Comparison of ENCODE assay signal across 31 mouse cellular contexts in the genomic region with DNA sequence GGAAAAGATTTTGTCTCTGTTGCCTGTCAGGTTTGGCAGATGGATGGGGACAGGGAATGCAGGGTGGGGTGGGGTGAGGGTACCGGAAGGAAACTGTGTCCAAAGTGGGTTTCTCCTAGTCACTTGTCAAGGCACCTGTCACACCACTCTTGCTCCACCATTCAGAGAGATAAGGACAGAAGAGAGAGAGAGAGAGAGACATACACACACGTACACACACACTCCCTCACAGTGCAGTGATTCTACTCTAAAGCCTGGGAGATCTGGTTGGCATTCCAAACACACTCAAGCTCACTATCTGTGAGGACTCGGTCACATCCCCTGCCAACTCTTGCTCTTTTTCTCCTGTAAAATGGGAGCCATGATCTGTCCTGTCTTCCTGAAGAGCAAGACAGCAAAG. TPM values are rescaled to one million over a fixed set of nuclear protein-coding genes. Genes with fewer than 3 reads are reported as not detected.
A peak's percentile ranks its signal among the peaks of the same experiment; 100 is the strongest.
DNase-seq lines count a peak whose midpoint lies in the region; ATAC-seq and TF ChIP-seq lines count a peak whose summit lies in the region.
"Had no signal": no experiment of that assay in that cellular context is flagged by ENCODE, and none has a peak within 500 bp of the region (broad histone marks: within the 10 kb centered on the region; RNA-seq: fewer than 3 reads in every experiment).

No protein-coding gene starts in this region.

- DNase-seq in forebrain, embryonic 10.5 days (ENCODE audit: extremely low spot score, low spot score) = no peak
- DNase-seq in heart, adult 18-20 months = no peak
- DNase-seq in heart, adult 9 months (ENCODE audit: low spot score in 2 of 2) = no peak
- DNase-seq in midbrain, embryonic 11.5 days (ENCODE audit: low spot score, missing footprints) = no peak
- DNase-seq in midbrain, postnatal 0 days (ENCODE audit: low spot score) = no peak
- DNase-seq: adrenal gland, adult 8-10 months; adrenal gland, postnatal 25 days; cerebellum, adult 11-12 months; cerebellum, adult 8-10 months; cerebellum, postnatal 10 days; cerebellum, postnatal 36 days; embryo, embryonic 11 days; forebrain, postnatal 0 days; gastrocnemius, adult 2 months; gastrocnemius, postnatal 14 days; heart, postnatal 14 days; heart, postnatal 4 days; kidney, adult 18-20 months had no signal

- H3K27ac ChIP-seq in forebrain, embryonic 10.5 days = peak overlapping the region; percentile 53; the same call in 1 of the 2 replicates
- no peak overlapping the region for H3K27ac ChIP-seq in forebrain, embryonic 16.5 days (ENCODE audit: low read length)
- peak overlapping the region; percentile 48; the same call in 1 of the 2 replicates for H3K27ac ChIP-seq in heart, embryonic 13.5 days (replicated peaks)
- H3K27ac ChIP-seq in heart, embryonic 16.5 days (ENCODE audit: low read length) = peak overlapping the region; percentile 65
- no peak overlapping the region for H3K27ac ChIP-seq in midbrain, embryonic 11.5 days (ENCODE audit: low read depth, low read length)
- H3K27ac ChIP-seq in midbrain, postnatal 0 days (ENCODE audit: low read depth, low read length) = no peak overlapping the region
- H3K27ac ChIP-seq: embryonic facial prominence, embryonic 10.5 days; embryonic facial prominence, embryonic 13.5 days; forebrain, embryonic 13.5 days; gastrocnemius, adult 2 months; hindbrain, embryonic 14.5 days; hindbrain, postnatal 0 days had no signal

- ATAC-seq in forebrain, embryonic 16.5 days = no peak
- no peak for ATAC-seq in heart, embryonic 13.5 days (ENCODE audit: extremely low read depth, insufficient number of reproducible peaks, low FRiP score, low TSS enrichment)
- ATAC-seq in heart, embryonic 16.5 days (replicated peaks; ENCODE audit: extremely low read depth, insufficient read depth, low FRiP score) = peak; percentile 83
- no peak for ATAC-seq in midbrain, embryonic 11.5 days (ENCODE audit: low FRiP score)
- ATAC-seq in midbrain, postnatal 0 days (ENCODE audit: low FRiP score) = no peak
- ATAC-seq: activated CD4-positive, CD25-positive, alpha-beta regulatory T cell, adult 4 months; forebrain, embryonic 13.5 days; forebrain, postnatal 0 days; hindbrain, postnatal 0 days; inflammation-experienced regulatory T-cells, adult 6 months; intestine, embryonic 16.5 days had no signal

- no peak overlapping the region for H3K4me3 ChIP-seq in forebrain, embryonic 10.5 days
- H3K4me3 ChIP-seq in forebrain, embryonic 16.5 days (replicated peaks; ENCODE audit: low read length) = no peak overlapping the region
- no peak overlapping the region for H3K4me3 ChIP-seq in heart, embryonic 13.5 days
- H3K4me3 ChIP-seq in heart, embryonic 16.5 days (ENCODE audit: low read length) = no peak overlapping the region
- H3K4me3 ChIP-seq in midbrain, embryonic 11.5 days (ENCODE audit: low read depth, low read length) = no peak overlapping the region
- H3K4me3 ChIP-seq in midbrain, postnatal 0 days (ENCODE audit: low read depth, low read length) = no peak overlapping the region
- H3K4me3 ChIP-seq: embryonic facial prominence, embryonic 10.5 days; embryonic facial prominence, embryonic 13.5 days; erythroblast, embryonic 14.5 days; forebrain, embryonic 13.5 days; gastrocnemius, adult 2 months had no signal

- no peaks in the 10 kb centered on the region for H3K27me3 ChIP-seq in forebrain, embryonic 10.5 days (ENCODE audit: poor library complexity, severe bottlenecking)
- H3K27me3 ChIP-seq in forebrain, embryonic 16.5 days (replicated peaks; ENCODE audit: control insufficient read depth, insufficient read depth, low read length) = no peaks in the 10 kb centered on the region
- H3K27me3 ChIP-seq in heart, embryonic 13.5 days (replicated peaks) = no peaks in the 10 kb centered on the region
- no peaks in the 10 kb centered on the region for H3K27me3 ChIP-seq in heart, embryonic 16.5 days (ENCODE audit: control insufficient read depth, insufficient read depth, low read length)
- H3K27me3 ChIP-seq in midbrain, embryonic 11.5 days (ENCODE audit: control insufficient read depth, insufficient read depth, low read length) = no peaks in the 10 kb centered on the region
- no peaks in the 10 kb centered on the region for H3K27me3 ChIP-seq in midbrain, postnatal 0 days (ENCODE audit: insufficient read depth, low read length)
- H3K27me3 ChIP-seq: embryonic facial prominence, embryonic 13.5 days; forebrain, embryonic 13.5 days had no signal

- H3K36me3 ChIP-seq in forebrain, embryonic 10.5 days (replicated peaks) = no peaks in the 10 kb centered on the region
- no peaks in the 10 kb centered on the region for H3K36me3 ChIP-seq in forebrain, embryonic 16.5 days (ENCODE audit: control insufficient read depth, insufficient read depth)
- H3K36me3 ChIP-seq in heart, embryonic 13.5 days = no peaks in the 10 kb centered on the region
- H3K36me3 ChIP-seq in heart, embryonic 16.5 days (ENCODE audit: control insufficient read depth, insufficient read depth) = no peaks in the 10 kb centered on the region
- no peaks in the 10 kb centered on the region for H3K36me3 ChIP-seq in midbrain, embryonic 11.5 days (ENCODE audit: control insufficient read depth, insufficient read depth, low read length)
- H3K36me3 ChIP-seq in midbrain, postnatal 0 days (ENCODE audit: insufficient read depth, low read length) = no peaks in the 10 kb centered on the region
- H3K36me3 ChIP-seq: embryonic facial prominence, embryonic 10.5 days; embryonic facial prominence, embryonic 13.5 days had no signal

- no peak overlapping the region for H3K4me2 ChIP-seq in forebrain, embryonic 16.5 days (ENCODE audit: low read length)
- no peak overlapping the region for H3K4me2 ChIP-seq in heart, embryonic 13.5 days
- H3K4me2 ChIP-seq in heart, embryonic 16.5 days (ENCODE audit: low read depth, low read length) = no peak overlapping the region
- H3K4me2 ChIP-seq in midbrain, embryonic 11.5 days = no peak overlapping the region
- H3K4me2 ChIP-seq in midbrain, postnatal 0 days (ENCODE audit: low read depth, low read length, poor library complexity, severe bottlenecking) = no peak overlapping the region
- H3K4me2 ChIP-seq: embryonic facial prominence, embryonic 13.5 days; forebrain, embryonic 13.5 days; hindbrain, embryonic 14.5 days had no signal

- TF ChIP-seq CTCF in midbrain, postnatal 0 days (IDR thresholded peaks at IDR 0.05) = no peak

- no peaks in the 10 kb centered on the region for H3K9me3 ChIP-seq in forebrain, embryonic 10.5 days
- H3K9me3 ChIP-seq in forebrain, embryonic 16.5 days (ENCODE audit: control insufficient read depth, low read length) = no peaks in the 10 kb centered on the region
- H3K9me3 ChIP-seq in heart, embryonic 13.5 days = no peaks in the 10 kb centered on the region
- H3K9me3 ChIP-seq in heart, embryonic 16.5 days (replicated peaks; ENCODE audit: control insufficient read depth, low read length) = no peaks in the 10 kb centered on the region
- no peaks in the 10 kb centered on the region for H3K9me3 ChIP-seq in midbrain, embryonic 11.5 days (ENCODE audit: control insufficient read depth, low read length)
- H3K9me3 ChIP-seq in midbrain, postnatal 0 days (ENCODE audit: low read length) = no peaks in the 10 kb centered on the region
- H3K9me3 ChIP-seq: embryonic facial prominence, embryonic 10.5 days; embryonic facial prominence, embryonic 13.5 days; forebrain, embryonic 13.5 days had no signal

- peaks cover 21% of the 10 kb centered on the region for H3K4me1 ChIP-seq in forebrain, embryonic 10.5 days
- no peaks in the 10 kb centered on the region for H3K4me1 ChIP-seq in forebrain, embryonic 16.5 days (replicated peaks; ENCODE audit: control insufficient read depth, insufficient read depth, low read length)
- H3K4me1 ChIP-seq in heart, embryonic 13.5 days = peaks cover 25% of the 10 kb centered on the region
- peaks cover 15% of the 10 kb centered on the region for H3K4me1 ChIP-seq in heart, embryonic 16.5 days (ENCODE audit: control insufficient read depth, insufficient read depth, low read length)
- no peaks in the 10 kb centered on the region for H3K4me1 ChIP-seq in midbrain, embryonic 11.5 days (ENCODE audit: control insufficient read depth, insufficient read depth, low read length)
- H3K4me1 ChIP-seq in midbrain, postnatal 0 days (ENCODE audit: insufficient read depth, low read length) = no peaks in the 10 kb centered on the region
- H3K4me1 ChIP-seq: embryonic facial prominence, embryonic 13.5 days; forebrain, embryonic 13.5 days had no signal

- H3K9ac ChIP-seq in forebrain, embryonic 16.5 days (replicated peaks; ENCODE audit: low read depth, low read length) = no peak overlapping the region
- no peak overlapping the region for H3K9ac ChIP-seq in heart, embryonic 13.5 days
- no peak overlapping the region for H3K9ac ChIP-seq in heart, embryonic 16.5 days (ENCODE audit: low read length)
- 0 out of 2 replicates have a peak overlapping the region, but pooled peaks have one; percentile 5 for H3K9ac ChIP-seq in midbrain, embryonic 11.5 days (ENCODE audit: low read length)
- H3K9ac ChIP-seq in midbrain, postnatal 0 days (replicated peaks; ENCODE audit: low read length, poor library complexity, severe bottlenecking) = no peak overlapping the region
- H3K9ac ChIP-seq: embryonic facial prominence, embryonic 13.5 days; forebrain, embryonic 13.5 days; forebrain, postnatal 0 days; hindbrain, embryonic 14.5 days had no signal

- 87% methylated on average over 3 of the region's 3 CpGs for WGBS in forebrain, embryonic 10.5 days
- WGBS in forebrain, embryonic 16.5 days = 80% methylated on average over 3 of the region's 3 CpGs
- WGBS in heart, embryonic 13.5 days = 19% methylated on average over 3 of the region's 3 CpGs
- 21% methylated on average over 3 of the region's 3 CpGs for WGBS in heart, embryonic 16.5 days
- WGBS in midbrain, embryonic 11.5 days = 91% methylated on average over 3 of the region's 3 CpGs
- WGBS in midbrain, postnatal 0 days = 80% methylated on average over 3 of the region's 3 CpGs

RNA-seq across cellular contexts. Expression of a gene that starts 11.0 kb away (rescaled TPM):
- polyA plus RNA-seq in forebrain, embryonic 10.5 days (2016; fragmentation: Nextera tagmentation; extraction: Ambion mirVana) = 1.7 and 1.8 TPM in 2 replicates
- polyA plus RNA-seq in forebrain, embryonic 16.5 days (2015; fragmentation: Nextera tagmentation; extraction: Ambion mirVana) = 1.7 and 2.7 TPM in 2 replicates
- 1.1 and 1.8 TPM in 2 replicates for polyA plus RNA-seq in heart, embryonic 13.5 days (2015; fragmentation: Nextera tagmentation; extraction: Ambion mirVana)
- total RNA-seq in heart, adult 18-20 months (2021) = not detected
- 1.3 and 1.4 TPM in 2 replicates for polyA plus RNA-seq in heart, embryonic 16.5 days (2015; fragmentation: Nextera tagmentation; extraction: Ambion mirVana)
- polyA plus RNA-seq in midbrain, embryonic 11.5 days (2014; fragmentation: Nextera tagmentation; extraction: Ambion mirVana) = 1.6 and 2.4 TPM in 2 replicates
- total RNA-seq in midbrain, postnatal 0 days (2014; rRNA removed) = 0.49 and 5.5 TPM in 2 replicates
- polyA plus RNA-seq in midbrain, postnatal 0 days (2015; fragmentation: Nextera tagmentation; extraction: Ambion mirVana) = 12.6 and 15.5 TPM in 2 replicates
- total RNA-seq: gastrocnemius, adult 2 months; gastrocnemius, postnatal 14 days; gastrocnemius, postnatal 4 days; heart, postnatal 14 days had no signal
- polyA plus RNA-seq: activated CD4-positive, CD25-positive, alpha-beta regulatory T cell, adult 4 months; erythroblast, embryonic 14.5 days; inflammation-experienced regulatory T-cells, adult 6 months had no signal

RNA-seq across cellular contexts. Expression of a gene that starts 34.6 kb away (rescaled TPM):
- 30.5 and 34.8 TPM in 2 replicates for polyA plus RNA-seq in forebrain, embryonic 10.5 days (2016; fragmentation: Nextera tagmentation; extraction: Ambion mirVana)
- 26.3 and 28.3 TPM in 2 replicates for polyA plus RNA-seq in forebrain, embryonic 16.5 days (2015; fragmentation: Nextera tagmentation; extraction: Ambion mirVana)
- polyA plus RNA-seq in heart, embryonic 13.5 days (2015; fragmentation: Nextera tagmentation; extraction: Ambion mirVana) = 61.6 and 61.9 TPM in 2 replicates
- 1 to 10 TPM; 6.5 to 8.1 TPM for total RNA-seq in heart, adult 18-20 months (2021)
- polyA plus RNA-seq in heart, embryonic 16.5 days (2015; fragmentation: Nextera tagmentation; extraction: Ambion mirVana) = 51.4 and 53.6 TPM in 2 replicates
- 50.8 and 52.4 TPM in 2 replicates for polyA plus RNA-seq in midbrain, embryonic 11.5 days (2014; fragmentation: Nextera tagmentation; extraction: Ambion mirVana)
- total RNA-seq in midbrain, postnatal 0 days (2014; rRNA removed) = 27.7 and 52.2 TPM in 2 replicates
- polyA plus RNA-seq in midbrain, postnatal 0 days (2015; fragmentation: Nextera tagmentation; extraction: Ambion mirVana) = 35.1 and 37.5 TPM in 2 replicates
- polyA plus RNA-seq: erythroblast, embryonic 14.5 days had no signal

RNA-seq across cellular contexts. Expression of a gene that starts 44.2 kb away (rescaled TPM):
- polyA plus RNA-seq in forebrain, embryonic 10.5 days (2016; fragmentation: Nextera tagmentation; extraction: Ambion mirVana) = 73.6 and 79.3 TPM in 2 replicates
- 56.7 and 58.5 TPM in 2 replicates for polyA plus RNA-seq in forebrain, embryonic 16.5 days (2015; fragmentation: Nextera tagmentation; extraction: Ambion mirVana)
- polyA plus RNA-seq in heart, embryonic 13.5 days (2015; fragmentation: Nextera tagmentation; extraction: Ambion mirVana) = 37.1 and 41.6 TPM in 2 replicates
- 10 to 100 TPM; 35.6 to 39.8 TPM for total RNA-seq in heart, adult 18-20 months (2021)
- 46.3 and 53.6 TPM in 2 replicates for polyA plus RNA-seq in heart, embryonic 16.5 days (2015; fragmentation: Nextera tagmentation; extraction: Ambion mirVana)
- polyA plus RNA-seq in midbrain, embryonic 11.5 days (2014; fragmentation: Nextera tagmentation; extraction: Ambion mirVana) = 54.6 and 55.5 TPM in 2 replicates
- total RNA-seq in midbrain, postnatal 0 days (2014; rRNA removed) = 16.8 and 59.5 TPM in 2 replicates
- polyA plus RNA-seq in midbrain, postnatal 0 days (2015; fragmentation: Nextera tagmentation; extraction: Ambion mirVana) = 59.6 and 63.2 TPM in 2 replicates

Comparison
In these comparisons a context has a peak if more than half of its experiments do, and no peak if none do; other contexts are left out.
1. H3K27ac ChIP-seq: peak in forebrain, embryonic 10.5 days (single experiment), heart, embryonic 13.5 days (single experiment) and heart, embryonic 16.5 days (single experiment); none in forebrain, embryonic 16.5 days (single experiment), midbrain, embryonic 11.5 days (single experiment) and midbrain, postnatal 0 days (single experiment).